In genomic region chr13:97668910-97669309, GRCm38 (mm10) we compare ENCODE assay signal across 11 mouse cellular contexts.
DNase-seq lines count a peak whose midpoint lies in the region; ATAC-seq and TF ChIP-seq lines count a peak whose summit lies in the region.
"Had no signal": no experiment of that assay in that cellular context is flagged by ENCODE, and none has a peak within 500 bp of the region (broad histone marks: within the 10 kb centered on the region; RNA-seq: fewer than 3 reads in every experiment).

No protein-coding gene starts in this region.

- peak; percentile 41 for DNase-seq in hindbrain, postnatal 0 days (ENCODE audit: low spot score)
- no peak for DNase-seq in hindbrain, embryonic 11.5 days (ENCODE audit: low spot score)
- no peak for DNase-seq in midbrain, embryonic 11.5 days (ENCODE audit: low spot score, missing footprints)
- no peak for DNase-seq in left cerebral cortex, adult 18-20 months (ENCODE audit: low spot score in 2 of 2)
- no peak for DNase-seq in urinary bladder, postnatal 10 days (ENCODE audit: low spot score)

- no peak overlapping the region for H3K9ac ChIP-seq in hindbrain, postnatal 0 days (replicated peaks; ENCODE audit: low read length)
- H3K9ac ChIP-seq in hindbrain, embryonic 11.5 days (ENCODE audit: low read depth, low read length) = no peak overlapping the region
- H3K9ac ChIP-seq in midbrain, embryonic 13.5 days (replicated peaks) = no peak overlapping the region
- no peak overlapping the region for H3K9ac ChIP-seq in midbrain, embryonic 11.5 days (ENCODE audit: low read length)
- H3K9ac ChIP-seq in embryonic facial prominence, embryonic 15.5 days = no peak overlapping the region
- H3K9ac ChIP-seq in midbrain, embryonic 16.5 days (ENCODE audit: low read depth, low read length) = no peak overlapping the region
- H3K9ac ChIP-seq: liver, embryonic 14.5 days had no signal

- no peaks in the 10 kb centered on the region for H3K36me3 ChIP-seq in hindbrain, postnatal 0 days (ENCODE audit: insufficient read depth, low read length)
- no peaks in the 10 kb centered on the region for H3K36me3 ChIP-seq in hindbrain, embryonic 11.5 days (ENCODE audit: control insufficient read depth, insufficient read depth, low read length)
- H3K36me3 ChIP-seq in midbrain, embryonic 13.5 days = no peaks in the 10 kb centered on the region
- no peaks in the 10 kb centered on the region for H3K36me3 ChIP-seq in midbrain, embryonic 11.5 days (ENCODE audit: control insufficient read depth, insufficient read depth, low read length)
- H3K36me3 ChIP-seq in embryonic facial prominence, embryonic 15.5 days = no peaks in the 10 kb centered on the region
- no peaks in the 10 kb centered on the region for H3K36me3 ChIP-seq in midbrain, embryonic 16.5 days (ENCODE audit: control insufficient read depth, insufficient read depth, low read length)

- H3K4me2 ChIP-seq in hindbrain, postnatal 0 days (ENCODE audit: low read depth, low read length) = no peak overlapping the region
- no peak overlapping the region for H3K4me2 ChIP-seq in hindbrain, embryonic 11.5 days (replicated peaks; ENCODE audit: low read depth, low read length)
- H3K4me2 ChIP-seq in midbrain, embryonic 13.5 days (replicated peaks) = no peak overlapping the region
- no peak overlapping the region for H3K4me2 ChIP-seq in midbrain, embryonic 11.5 days
- no peak overlapping the region for H3K4me2 ChIP-seq in embryonic facial prominence, embryonic 15.5 days (replicated peaks)
- H3K4me2 ChIP-seq in midbrain, embryonic 16.5 days (ENCODE audit: low read length) = no peak overlapping the region
- H3K4me2 ChIP-seq: heart, embryonic 11.5 days had no signal

- H3K4me1 ChIP-seq in hindbrain, postnatal 0 days (ENCODE audit: insufficient read depth, low read length) = 0 out of 2 replicates have a peak, but pooled peaks cover 3% of the 10 kb centered on the region
- H3K4me1 ChIP-seq in hindbrain, embryonic 11.5 days (replicated peaks; ENCODE audit: control insufficient read depth, insufficient read depth, low read length) = no peaks in the 10 kb centered on the region
- peaks cover 25% of the 10 kb centered on the region for H3K4me1 ChIP-seq in midbrain, embryonic 13.5 days (replicated peaks)
- H3K4me1 ChIP-seq in midbrain, embryonic 11.5 days (ENCODE audit: control insufficient read depth, insufficient read depth, low read length) = peaks cover 7% of the 10 kb centered on the region
- peaks cover 25% of the 10 kb centered on the region for H3K4me1 ChIP-seq in embryonic facial prominence, embryonic 15.5 days
- H3K4me1 ChIP-seq in midbrain, embryonic 16.5 days (ENCODE audit: control insufficient read depth, insufficient read depth, low read length) = peaks cover 27% of the 10 kb centered on the region

- TF ChIP-seq CTCF in hindbrain, postnatal 0 days (IDR thresholded peaks at IDR 0.05; ENCODE audit: low read depth) = no peak

- 35% methylated on average over 5 of the region's 5 CpGs for WGBS in hindbrain, postnatal 0 days
- WGBS in hindbrain, embryonic 11.5 days = 73% methylated on average over 5 of the region's 5 CpGs
- WGBS in midbrain, embryonic 13.5 days = 43% methylated on average over 5 of the region's 5 CpGs
- 63% methylated on average over 5 of the region's 5 CpGs for WGBS in midbrain, embryonic 11.5 days
- WGBS in embryonic facial prominence, embryonic 15.5 days = 24% methylated on average over 5 of the region's 5 CpGs
- 26% methylated on average over 5 of the region's 5 CpGs for WGBS in midbrain, embryonic 16.5 days

- H3K4me3 ChIP-seq in hindbrain, postnatal 0 days (ENCODE audit: low read length) = no peak overlapping the region
- no peak overlapping the region for H3K4me3 ChIP-seq in hindbrain, embryonic 11.5 days (ENCODE audit: low read depth, low read length)
- no peak overlapping the region for H3K4me3 ChIP-seq in midbrain, embryonic 13.5 days (replicated peaks)
- H3K4me3 ChIP-seq in midbrain, embryonic 11.5 days (ENCODE audit: low read depth, low read length) = no peak overlapping the region
- H3K4me3 ChIP-seq in embryonic facial prominence, embryonic 15.5 days (replicated peaks) = no peak overlapping the region
- H3K4me3 ChIP-seq in midbrain, embryonic 16.5 days (ENCODE audit: low read depth, low read length) = no peak overlapping the region

- H3K27ac ChIP-seq in hindbrain, postnatal 0 days = no peak overlapping the region
- no peak overlapping the region for H3K27ac ChIP-seq in hindbrain, embryonic 11.5 days (ENCODE audit: low read depth, low read length)
- peak overlapping the region; percentile 45 for H3K27ac ChIP-seq in midbrain, embryonic 13.5 days
- no peak overlapping the region for H3K27ac ChIP-seq in midbrain, embryonic 11.5 days (ENCODE audit: low read depth, low read length)
- H3K27ac ChIP-seq in embryonic facial prominence, embryonic 15.5 days (replicated peaks) = peak overlapping the region; percentile 44
- H3K27ac ChIP-seq in midbrain, embryonic 16.5 days (ENCODE audit: low read length) = peak overlapping the region; percentile 63; the same call in 1 of the 2 replicates
- H3K27ac ChIP-seq: liver, embryonic 14.5 days had no signal

- no peaks in the 10 kb centered on the region for H3K27me3 ChIP-seq in hindbrain, postnatal 0 days (ENCODE audit: insufficient read depth, low read length)
- H3K27me3 ChIP-seq in hindbrain, embryonic 11.5 days (ENCODE audit: control insufficient read depth, insufficient read depth, low read length) = no peaks in the 10 kb centered on the region
- H3K27me3 ChIP-seq in midbrain, embryonic 13.5 days = no peaks in the 10 kb centered on the region
- no peaks in the 10 kb centered on the region for H3K27me3 ChIP-seq in midbrain, embryonic 11.5 days (ENCODE audit: control insufficient read depth, insufficient read depth, low read length)
- H3K27me3 ChIP-seq in embryonic facial prominence, embryonic 15.5 days = no peaks in the 10 kb centered on the region
- H3K27me3 ChIP-seq in midbrain, embryonic 16.5 days (ENCODE audit: control insufficient read depth, insufficient read depth, low read depth, low read length) = no peaks in the 10 kb centered on the region
- H3K27me3 ChIP-seq: CH12.LX had no signal

- no peak for ATAC-seq in hindbrain, postnatal 0 days
- no peak for ATAC-seq in hindbrain, embryonic 11.5 days (ENCODE audit: low FRiP score)
- ATAC-seq in midbrain, embryonic 13.5 days = 0 out of 2 replicates have a peak, but pooled peaks have one; percentile 34
- ATAC-seq in midbrain, embryonic 11.5 days (ENCODE audit: low FRiP score) = no peak
- ATAC-seq in embryonic facial prominence, embryonic 15.5 days (ENCODE audit: insufficient number of reproducible peaks, low FRiP score, low TSS enrichment, low read depth) = 0 out of 2 replicates have a peak, but pooled peaks have one; percentile 11
- ATAC-seq in midbrain, embryonic 16.5 days = no peak

- H3K9me3 ChIP-seq in hindbrain, postnatal 0 days (ENCODE audit: low read length) = no peaks in the 10 kb centered on the region
- H3K9me3 ChIP-seq in hindbrain, embryonic 11.5 days (ENCODE audit: control insufficient read depth, low read length) = no peaks in the 10 kb centered on the region
- no peaks in the 10 kb centered on the region for H3K9me3 ChIP-seq in midbrain, embryonic 13.5 days
- H3K9me3 ChIP-seq in midbrain, embryonic 11.5 days (ENCODE audit: control insufficient read depth, low read length) = no peaks in the 10 kb centered on the region
- H3K9me3 ChIP-seq in embryonic facial prominence, embryonic 15.5 days (replicated peaks) = no peaks in the 10 kb centered on the region
- no peaks in the 10 kb centered on the region for H3K9me3 ChIP-seq in midbrain, embryonic 16.5 days (replicated peaks; ENCODE audit: control insufficient read depth, low read length, poor library complexity, severe bottlenecking)

Comparison
In these comparisons a context has a peak if more than half of its experiments do, and no peak if none do; other contexts are left out.
1. ATAC-seq: peak in midbrain, embryonic 13.5 days (single experiment) and embryonic facial prominence, embryonic 15.5 days (single experiment); none in hindbrain, postnatal 0 days (single experiment), hindbrain, embryonic 11.5 days (single experiment), midbrain, embryonic 11.5 days (single experiment) and midbrain, embryonic 16.5 days (single experiment).
2. H3K27ac ChIP-seq: peak in midbrain, embryonic 13.5 days (single experiment), embryonic facial prominence, embryonic 15.5 days (single experiment) and midbrain, embryonic 16.5 days (single experiment); none in hindbrain, postnatal 0 days (single experiment), hindbrain, embryonic 11.5 days (single experiment) and midbrain, embryonic 11.5 days (single experiment).